Mouse (Mus musculus): ENCODE measurements at regions not wholly inside any gene's neighbourhood (a gene's known extent, or its start where the extent isn't known, plus 50 kb on each side); places are given as distances from the start of the nearest gene placed in this dataset.

- no peak for ATAC-seq (ENCODE audit: insufficient read depth, low FRiP score, low TSS enrichment)
- Histone ChIP-seq H3K27me3 (ENCODE audit: control insufficient read depth, insufficient read depth, low read length) (no peaks in the 10 kb centered on the region), H3K9me3 (ENCODE audit: control insufficient read depth, low read length) (no peaks in the 10 kb centered on the region), H3K27ac (ENCODE audit: low read depth, low read length) (no peak overlapping the region), H3K4me3 (ENCODE audit: low read depth, low read length) (no peak overlapping the region), H3K4me2 (ENCODE audit: low read depth) (no peak overlapping the region), H3K9ac (ENCODE audit: low read length) (no peak overlapping the region), H3K4me1 (ENCODE audit: control insufficient read depth, insufficient read depth, low read length) (no peaks in the 10 kb centered on the region), H3K36me3 (ENCODE audit: control insufficient read depth, insufficient read depth, low read length) (no peaks in the 10 kb centered on the region)
- no peak for DNase-seq (ENCODE audit: low spot score)
- 82% methylated on average over 3 of the region's 3 CpGs for WGBS
These were observed 57.0 kb downstream of the Rps29 start for GRCm38 (mm10) chr12:69101965-69102364.

GRCm38 (mm10) chr12:69094856-69095255, 64.1 kb downstream of the Rps29 start:
- Histone ChIP-seq H3K36me3 (ENCODE audit: control insufficient read depth, insufficient read depth, low read length) (no peaks in the 10 kb centered on the region), H3K4me1 (ENCODE audit: control insufficient read depth, insufficient read depth, low read length) (no peaks in the 10 kb centered on the region), H3K27me3 (ENCODE audit: control insufficient read depth, insufficient read depth, low read length) (no peaks in the 10 kb centered on the region), H3K9ac (ENCODE audit: low read length) (no peak overlapping the region), H3K4me2 (ENCODE audit: low read depth) (no peak overlapping the region), H3K4me3 (ENCODE audit: low read depth, low read length) (no peak overlapping the region), H3K27ac (ENCODE audit: low read depth, low read length) (no peak overlapping the region), H3K9me3 (ENCODE audit: control insufficient read depth, low read length) (no peaks in the 10 kb centered on the region)
- 88% methylated on average over 8 of the region's 8 CpGs for WGBS
- DNase-seq (ENCODE audit: low spot score) (no peak), ATAC-seq (ENCODE audit: insufficient read depth, low FRiP score, low TSS enrichment) (no peak)

- no peaks in the 10 kb centered on the region for H3K27me3 ChIP-seq (ENCODE audit: control insufficient read depth, insufficient read depth, low read length)
- 67% methylated on average over 13 of the region's 13 CpGs for WGBS
- no peak overlapping the region for H3K4me2 ChIP-seq (ENCODE audit: low read depth)
- no peak for ATAC-seq (ENCODE audit: insufficient read depth, low FRiP score, low TSS enrichment)
- H3K9me3 ChIP-seq (ENCODE audit: control insufficient read depth, low read length), result no peaks in the 10 kb centered on the region
- H3K36me3 ChIP-seq (ENCODE audit: control insufficient read depth, insufficient read depth, low read length), result no peaks in the 10 kb centered on the region
- DNase-seq (ENCODE audit: low spot score), result no peak
- no peak overlapping the region for H3K4me3 ChIP-seq (ENCODE audit: low read depth, low read length)
- no peak overlapping the region for H3K9ac ChIP-seq (ENCODE audit: low read length)
- no peaks in the 10 kb centered on the region for H3K4me1 ChIP-seq (ENCODE audit: control insufficient read depth, insufficient read depth, low read length)
- H3K27ac ChIP-seq (ENCODE audit: low read depth, low read length), result no peak overlapping the region
These were observed 65.8 kb downstream of the Rps29 start for GRCm38 (mm10) chr12:69093073-69093797.

- Histone ChIP-seq H3K9me3 (ENCODE audit: control insufficient read depth, low read length) (no peaks in the 10 kb centered on the region), H3K27ac (ENCODE audit: low read depth, low read length) (no peak overlapping the region), H3K9ac (ENCODE audit: low read length) (no peak overlapping the region), H3K4me2 (ENCODE audit: low read depth) (no peak overlapping the region), H3K36me3 (ENCODE audit: control insufficient read depth, insufficient read depth, low read length) (no peaks in the 10 kb centered on the region), H3K27me3 (ENCODE audit: control insufficient read depth, insufficient read depth, low read length) (no peaks in the 10 kb centered on the region), H3K4me1 (ENCODE audit: control insufficient read depth, insufficient read depth, low read length) (peaks cover 6% of the 10 kb centered on the region; the same call in 1 of the 2 replicates), H3K4me3 (ENCODE audit: low read depth, low read length) (no peak overlapping the region)
- DNase-seq (ENCODE audit: low spot score), result no peak
- ATAC-seq (ENCODE audit: insufficient read depth, low FRiP score, low TSS enrichment), result no peak
- WGBS, result 63% methylated on average over 9 of the region's 9 CpGs
These were observed 70.9 kb downstream of the Rps29 start for GRCm38 (mm10) chr12:69087928-69088609.

GRCm38 (mm10) chr12:69085522-69086179, 73.3 kb downstream of the Rps29 start:
- no peak overlapping the region for H3K9ac ChIP-seq (ENCODE audit: low read length)
- no peak for ATAC-seq (ENCODE audit: insufficient read depth, low FRiP score, low TSS enrichment)
- H3K27me3 ChIP-seq (ENCODE audit: control insufficient read depth, insufficient read depth, low read length), result no peaks in the 10 kb centered on the region
- H3K36me3 ChIP-seq (ENCODE audit: control insufficient read depth, insufficient read depth, low read length), result no peaks in the 10 kb centered on the region
- H3K9me3 ChIP-seq (ENCODE audit: control insufficient read depth, low read length), result no peaks in the 10 kb centered on the region
- peak; percentile 35 for DNase-seq (ENCODE audit: low spot score)
- peaks cover 8% of the 10 kb centered on the region; the same call in 1 of the 2 replicates for H3K4me1 ChIP-seq (ENCODE audit: control insufficient read depth, insufficient read depth, low read length)
- no peak overlapping the region for H3K4me3 ChIP-seq (ENCODE audit: low read depth, low read length)
- no peak overlapping the region for H3K27ac ChIP-seq (ENCODE audit: low read depth, low read length)
- H3K4me2 ChIP-seq (ENCODE audit: low read depth), result peak overlapping the region; percentile 19
- 31% methylated on average over 19 of the region's 19 CpGs for WGBS

GRCm38 (mm10) chr12:69084656-69085055, 74.3 kb downstream of the Rps29 start:
- no peak overlapping the region for H3K27ac ChIP-seq (ENCODE audit: low read depth, low read length)
- DNase-seq (ENCODE audit: low spot score), result no peak
- WGBS, result 85% methylated on average over 5 of the region's 5 CpGs

GRCm38 (mm10) chr12:69082051-69082450, 76.9 kb downstream of the Rps29 start:
- DNase-seq (ENCODE audit: low spot score), result no peak
- H3K9ac ChIP-seq (ENCODE audit: low read length), result no peak overlapping the region
- H3K4me1 ChIP-seq (ENCODE audit: control insufficient read depth, insufficient read depth, low read length), result peaks cover 8% of the 10 kb centered on the region; the same call in 1 of the 2 replicates
- 30% methylated on average over 6 of the region's 6 CpGs for WGBS
- H3K27me3 ChIP-seq (ENCODE audit: control insufficient read depth, insufficient read depth, low read length), result no peaks in the 10 kb centered on the region
- H3K4me2 ChIP-seq (ENCODE audit: low read depth), result no peak overlapping the region
- H3K27ac ChIP-seq (ENCODE audit: low read depth, low read length), result no peak overlapping the region
- no peak overlapping the region for H3K4me3 ChIP-seq (ENCODE audit: low read depth, low read length)
- H3K9me3 ChIP-seq (ENCODE audit: control insufficient read depth, low read length), result no peaks in the 10 kb centered on the region
- ATAC-seq (ENCODE audit: insufficient read depth, low FRiP score, low TSS enrichment), result no peak
- no peaks in the 10 kb centered on the region for H3K36me3 ChIP-seq (ENCODE audit: control insufficient read depth, insufficient read depth, low read length)

More at GRCm38 (mm10) chr12:69084656-69085055, 74.3 kb downstream of the Rps29 start:
- H3K9me3 ChIP-seq (ENCODE audit: control insufficient read depth, low read length), result no peaks in the 10 kb centered on the region
- no peak overlapping the region for H3K9ac ChIP-seq (ENCODE audit: low read length)
- no peak overlapping the region for H3K4me3 ChIP-seq (ENCODE audit: low read depth, low read length)
- H3K27me3 ChIP-seq (ENCODE audit: control insufficient read depth, insufficient read depth, low read length), result no peaks in the 10 kb centered on the region
- no peak for ATAC-seq (ENCODE audit: insufficient read depth, low FRiP score, low TSS enrichment)
- H3K4me1 ChIP-seq (ENCODE audit: control insufficient read depth, insufficient read depth, low read length), result peaks cover 8% of the 10 kb centered on the region; the same call in 1 of the 2 replicates
- H3K36me3 ChIP-seq (ENCODE audit: control insufficient read depth, insufficient read depth, low read length), result no peaks in the 10 kb centered on the region
- H3K4me2 ChIP-seq (ENCODE audit: low read depth), result no peak overlapping the region

- ATAC-seq (ENCODE audit: insufficient read depth, low FRiP score, low TSS enrichment) (no peak), DNase-seq (ENCODE audit: low spot score) (no peak)
- Histone ChIP-seq H3K4me3 (ENCODE audit: low read depth, low read length) (no peak overlapping the region), H3K9me3 (ENCODE audit: control insufficient read depth, low read length) (no peaks in the 10 kb centered on the region), H3K36me3 (ENCODE audit: control insufficient read depth, insufficient read depth, low read length) (no peaks in the 10 kb centered on the region), H3K4me1 (ENCODE audit: control insufficient read depth, insufficient read depth, low read length) (no peaks in the 10 kb centered on the region), H3K9ac (ENCODE audit: low read length) (no peak overlapping the region), H3K4me2 (ENCODE audit: low read depth) (no peak overlapping the region), H3K27me3 (ENCODE audit: control insufficient read depth, insufficient read depth, low read length) (no peaks in the 10 kb centered on the region), H3K27ac (ENCODE audit: low read depth, low read length) (no peak overlapping the region)
- WGBS, result 88% methylated on average over 4 of the region's 4 CpGs
These were observed 119.4 kb downstream of the Rps29 start for GRCm38 (mm10) chr12:69039553-69039952.

Data from neural tube, embryonic 11.5 days (tissue).